Mouse (Mus musculus) bone marrow macrophage, adult 2 months (primary cell): ENCODE measurements around the gene Mettl17. TPM values are rescaled to one million over a fixed set of nuclear protein-coding genes. Genes with fewer than 3 reads are reported as not detected.

Experiments
- H3K27ac ChIP-seq: 2 replicates; pipeline ENCODE4 v1.5.1; 2012; ENCODE audit warnings: low read depth, low read length; ENCODE audit not compliant: insufficient read depth
- H3K4me1 ChIP-seq: 2 replicates; pipeline ENCODE4 v1.6.1; 2012; ENCODE audit warnings: low read length; ENCODE audit not compliant: control insufficient read depth, insufficient read depth
- H3K4me3 ChIP-seq: 2 replicates; pipeline ENCODE4 v1.5.1; 2012; ENCODE audit warnings: mild to moderate bottlenecking, low read length, moderate library complexity; ENCODE audit not compliant: insufficient read depth
- CTCF ChIP-seq: IDR thresholded peaks from 2 replicates; pipeline ENCODE4 v1.5.1; 2012; ENCODE audit warnings: low read depth, mild to moderate bottlenecking, low read length, moderate library complexity
- POLR2A ChIP-seq: IDR thresholded peaks from 2 replicates; pipeline ENCODE4 v1.6.1; 2012; ENCODE audit warnings: mild to moderate bottlenecking, low read depth, low read length, borderline replicate concordance
- polyA plus RNA-seq: library from polyadenylated mRNA; stranded (reverse); fragments of >200 nt; gene quantifications from 2 replicates; pipeline ENCODE4 v1.2.4, GENCODE M21; 2012; ENCODE audit not compliant: missing spikeins, insufficient read depth, insufficient read length

Mettl17 gene
- polyA plus RNA-seq, 1 experiment: 19.4 TPM

DNA sequence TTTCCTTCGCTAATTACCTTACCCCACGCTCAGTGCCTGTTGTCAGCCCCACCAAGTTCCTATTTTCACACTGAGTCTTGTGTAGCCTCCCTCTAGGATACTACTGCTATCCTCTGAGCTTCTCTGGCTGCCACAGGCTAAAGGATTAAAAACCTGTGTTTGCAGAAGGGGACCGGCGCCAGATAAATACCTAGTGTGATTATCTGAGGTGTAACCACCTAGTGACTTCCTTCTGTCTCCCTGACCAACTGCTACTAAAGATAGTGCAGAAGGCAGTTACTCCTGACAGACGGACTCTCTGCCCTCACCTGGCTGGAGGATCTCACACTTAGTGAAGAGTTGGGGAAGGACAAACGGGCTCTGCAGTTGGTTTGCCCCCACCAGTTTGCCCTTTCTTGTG is 11.4 kb downstream of the Mettl17 start:
- TF ChIP-seq CTCF (no peak), POLR2A (no peak)
- Histone ChIP-seq H3K4me1 (peaks cover 39% of the 10 kb centered on the region), H3K27ac (no peak overlapping the region), H3K4me3 (no peak overlapping the region)

GRCm38 (mm10) chr14:51896539-51897170 is 12.0 kb downstream of the Mettl17 start:
- H3K4me3 ChIP-seq: no peak overlapping the region
- no peak overlapping the region for H3K27ac ChIP-seq
- H3K4me1 ChIP-seq: peaks cover 39% of the 10 kb centered on the region
- TF ChIP-seq CTCF (no peak), POLR2A (no peak)

GRCm38 (mm10) chr14:51899351-51899750 is 14.7 kb downstream of the Mettl17 start:
- no peak for TF ChIP-seq CTCF
- peaks cover 25% of the 10 kb centered on the region for H3K4me1 ChIP-seq
- no peak overlapping the region for H3K27ac ChIP-seq
- no peak overlapping the region for H3K4me3 ChIP-seq

- H3K4me3 ChIP-seq: no peak overlapping the region
- H3K4me1 ChIP-seq: peaks cover 9% of the 10 kb centered on the region
- TF ChIP-seq POLR2A (no peak), CTCF (peak; percentile 95)
- no peak overlapping the region for H3K27ac ChIP-seq
These were observed 18.4 kb downstream of the Mettl17 start for GRCm38 (mm10) chr14:51902806-51903710.

- TF ChIP-seq POLR2A (no peak), CTCF (no peak)
- no peak overlapping the region for H3K4me3 ChIP-seq
- peaks cover 9% of the 10 kb centered on the region for H3K4me1 ChIP-seq
- no peak overlapping the region for H3K27ac ChIP-seq
These were observed 19.1 kb downstream of the Mettl17 start for GRCm38 (mm10) chr14:51903782-51904181.

GRCm38 (mm10) chr14:51904706-51905105 is 20.1 kb downstream of the Mettl17 start:
- H3K4me1 ChIP-seq: peaks cover 9% of the 10 kb centered on the region
- no peak overlapping the region for H3K27ac ChIP-seq
- TF ChIP-seq CTCF (no peak), POLR2A (no peak)
- H3K4me3 ChIP-seq: no peak overlapping the region

GRCm38 (mm10) chr14:51906102-51906501 is 21.5 kb downstream of the Mettl17 start:
- H3K4me1 ChIP-seq: peaks cover 11% of the 10 kb centered on the region
- no peak overlapping the region for H3K27ac ChIP-seq
- TF ChIP-seq POLR2A (no peak), CTCF (no peak)
- no peak overlapping the region for H3K4me3 ChIP-seq

- Histone ChIP-seq H3K27ac (no peak overlapping the region), H3K4me3 (no peak overlapping the region), H3K4me1 (peaks cover 25% of the 10 kb centered on the region)
- TF ChIP-seq CTCF: no peak
- no peak for TF ChIP-seq POLR2A
These were observed 26.7 kb downstream of the Mettl17 start for GRCm38 (mm10) chr14:51911301-51911700.

GRCm38 (mm10) chr14:51912391-51913061 is 27.9 kb downstream of the Mettl17 start:
- H3K27ac ChIP-seq: no peak overlapping the region
- TF ChIP-seq POLR2A (no peak), CTCF (no peak)
- peaks cover 18% of the 10 kb centered on the region for H3K4me1 ChIP-seq
- H3K4me3 ChIP-seq: peak overlapping the region; percentile 49
